Mouse (Mus musculus) brain, embryonic 14.5 days (tissue): ENCODE results near the gene Rps5.

Experiments used
- CTCF ChIP-seq: fragments of 200-500 bp; IDR thresholded peaks from 2 replicates; pipeline ENCODE4 v1.5.1; 2012; ENCODE audit warnings: inconsistent platforms, mild to moderate bottlenecking, moderate library complexity, borderline replicate concordance; ENCODE audit not compliant: insufficient read depth, insufficient read length; ENCODE audit errors: extremely low read depth
- POLR2A ChIP-seq: fragments of 200-500 bp; IDR thresholded peaks from 2 replicates; pipeline ENCODE4 v1.6.1; 2012; ENCODE audit warnings: mild to moderate bottlenecking, inconsistent platforms, borderline replicate concordance; ENCODE audit not compliant: poor library complexity, insufficient read depth, insufficient read length, severe bottlenecking; ENCODE audit errors: extremely low read depth

- TF ChIP-seq CTCF (no peak), POLR2A (no peak)
Observed at GRCm38 (mm10) chr7:12887585-12887984, 34.5 kb upstream of the Rps5 start.
